Mouse (Mus musculus) kidney, embryonic 14.5 days (tissue): ENCODE results near the gene Ift122. TPM values are rescaled to one million over a fixed set of nuclear protein-coding genes. Genes with fewer than 3 reads are reported as not detected.

Experiments used
- ATAC-seq: fragments of 200-750 bp; cut with Nextera tagmentation; 2 replicates; pipeline ENCODE4 v1.8.0; 2017; ENCODE audit warnings: moderate number of reproducible peaks, mild to moderate bottlenecking, moderate TSS enrichment, moderate library complexity; ENCODE audit not compliant: low FRiP score, low TSS enrichment
- H3K27ac ChIP-seq: fragments of 300-500 bp; sonication (generic); 2 replicates; pipeline ENCODE4 v1.5.1; 2014; ENCODE audit warnings: low read depth, mild to moderate bottlenecking, low read length, moderate library complexity, mixed read lengths
- H3K27me3 ChIP-seq: fragments of 300-500 bp; sonication (generic); 2 replicates; pipeline ENCODE4 v1.6.1; 2014; ENCODE audit warnings: mild to moderate bottlenecking, low read length; ENCODE audit not compliant: control insufficient read depth, insufficient read depth
- H3K36me3 ChIP-seq: fragments of 300-500 bp; sonication (generic); 2 replicates; pipeline ENCODE4 v1.6.1; 2014; ENCODE audit warnings: low read length, mixed read lengths; ENCODE audit not compliant: control insufficient read depth, insufficient read depth
- H3K4me1 ChIP-seq: fragments of 300-500 bp; sonication (generic); 2 replicates; pipeline ENCODE4 v1.6.1; 2014; ENCODE audit warnings: low read length, mixed read lengths; ENCODE audit not compliant: control insufficient read depth, insufficient read depth
- H3K4me2 ChIP-seq: fragments of 300-500 bp; sonication (generic); replicated peaks from 2 replicates; pipeline ENCODE4 v1.6.1; 2014; ENCODE audit warnings: low read depth, mild to moderate bottlenecking, low read length
- H3K4me3 ChIP-seq: fragments of 300-500 bp; sonication (generic); 2 replicates; pipeline ENCODE4 v1.5.1; 2014; ENCODE audit warnings: mild to moderate bottlenecking, low read length
- H3K9ac ChIP-seq: fragments of 300-500 bp; sonication (generic); 2 replicates; pipeline ENCODE4 v1.6.1; 2014; ENCODE audit warnings: low read depth, mild to moderate bottlenecking, low read length, moderate library complexity
- H3K9me3 ChIP-seq: fragments of 300-500 bp; sonication (generic); 2 replicates; pipeline ENCODE4 v1.6.1; 2016; ENCODE audit warnings: low read length; ENCODE audit not compliant: control insufficient read depth
- WGBS: fragments of 180-500 bp; shearing (Covaris S2); extraction: QIAGEN DNeasy Blood & Tissue Kit; methylation state at CpG from one replicate; pipeline ENCODE4 v1.1.7; 2014; 5-methylcytosine and 5-hydroxymethylcytosine counted together
- polyA plus RNA-seq: library from polyadenylated mRNA; unstranded; fragments of >200 nt; fragmentation: Nextera tagmentation; extraction: Ambion mirVana; gene quantifications from 2 replicates; pipeline ENCODE4 v1.2.1, GENCODE M21; 2014

Ift122 gene
- polyA plus RNA-seq, 1 experiment from 2014 or later = 33.3 TPM

GRCm38 (mm10) chr6:115971273-115972060 is 118.2 kb downstream of the Ift122 start:
- 0 out of 2 replicates have a peak, but pooled peaks have one; percentile 6 for ATAC-seq
- H3K36me3 ChIP-seq = peaks cover 64% of the 10 kb centered on the region
- no peak overlapping the region for H3K4me3 ChIP-seq
- peaks cover 22% of the 10 kb centered on the region for H3K4me1 ChIP-seq
- peak overlapping the region; percentile 28; the same call in 1 of the 2 replicates for H3K9ac ChIP-seq
- no peaks in the 10 kb centered on the region for H3K27me3 ChIP-seq
- 36% methylated on average over 13 of the region's 13 CpGs for WGBS
- peak overlapping the region; percentile 12; the same call in 1 of the 2 replicates for H3K27ac ChIP-seq
- H3K9me3 ChIP-seq = no peaks in the 10 kb centered on the region
- no peak overlapping the region for H3K4me2 ChIP-seq

GRCm38 (mm10) chr6:115972083-115972764 is 119.0 kb downstream of the Ift122 start:
- Histone ChIP-seq H3K27ac (no peak overlapping the region), H3K36me3 (peaks cover 62% of the 10 kb centered on the region), H3K4me1 (peaks cover 22% of the 10 kb centered on the region), H3K9me3 (no peaks in the 10 kb centered on the region), H3K9ac (peak overlapping the region; percentile 28; the same call in 1 of the 2 replicates), H3K27me3 (no peaks in the 10 kb centered on the region), H3K4me3 (no peak overlapping the region), H3K4me2 (no peak overlapping the region)
- 83% methylated on average over 7 of the region's 7 CpGs for WGBS
- ATAC-seq = no peak

GRCm38 (mm10) chr6:115973139-115973875 is 120.0 kb downstream of the Ift122 start:
- no peak for ATAC-seq
- no peaks in the 10 kb centered on the region for H3K27me3 ChIP-seq
- no peak overlapping the region for H3K4me3 ChIP-seq
- H3K9ac ChIP-seq = no peak overlapping the region
- H3K9me3 ChIP-seq = no peaks in the 10 kb centered on the region
- peaks cover 56% of the 10 kb centered on the region for H3K36me3 ChIP-seq
- H3K4me1 ChIP-seq = peaks cover 27% of the 10 kb centered on the region
- no peak overlapping the region for H3K27ac ChIP-seq
- 69% methylated on average over 15 of the region's 15 CpGs for WGBS
- H3K4me2 ChIP-seq = no peak overlapping the region

GRCm38 (mm10) chr6:115973881-115974662 is 120.8 kb downstream of the Ift122 start:
- no peak for ATAC-seq
- Histone ChIP-seq H3K36me3 (peaks cover 50% of the 10 kb centered on the region), H3K4me1 (peaks cover 27% of the 10 kb centered on the region), H3K27ac (no peak overlapping the region), H3K9ac (no peak overlapping the region), H3K4me3 (no peak overlapping the region), H3K27me3 (no peaks in the 10 kb centered on the region), H3K9me3 (no peaks in the 10 kb centered on the region), H3K4me2 (no peak overlapping the region)
- 86% methylated on average over 16 of the region's 16 CpGs for WGBS

GRCm38 (mm10) chr6:115975606-115976005 is 122.3 kb downstream of the Ift122 start:
- Histone ChIP-seq H3K36me3 (peaks cover 51% of the 10 kb centered on the region), H3K4me1 (peaks cover 27% of the 10 kb centered on the region), H3K9me3 (no peaks in the 10 kb centered on the region), H3K27ac (no peak overlapping the region), H3K9ac (no peak overlapping the region), H3K4me2 (no peak overlapping the region), H3K4me3 (no peak overlapping the region), H3K27me3 (no peaks in the 10 kb centered on the region)
- no peak for ATAC-seq
- 86% methylated on average over 8 of the region's 8 CpGs for WGBS

Other genes starting within 250 kb of the Ift122 start
- gene Raf1, start 176.8 kb upstream of the Ift122 start, polyA plus RNA-seq = 85.9 and 125 TPM in 2 replicates
- 1.4 and 1.8 TPM in 2 replicates for gene Tmem40, start 91.1 kb upstream of the Ift122 start, polyA plus RNA-seq
- gene Cand2, start 78.9 kb upstream of the Ift122 start, polyA plus RNA-seq = 24.0 and 36.1 TPM in 2 replicates
- gene Rpl32, start 44.7 kb upstream of the Ift122 start, polyA plus RNA-seq = 2,535 and 3,306 TPM in 2 replicates
- gene Efcab12, start 15.1 kb upstream of the Ift122 start, polyA plus RNA-seq = 1.3 and 2.1 TPM in 2 replicates
- gene Mbd4, start 99 bp upstream of the Ift122 start, polyA plus RNA-seq = 14.3 and 20.9 TPM in 2 replicates
- gene Rho, start 78.3 kb downstream of the Ift122 start, polyA plus RNA-seq = 0.06 TPM in 1 of 2 replicates, not detected in the other
- not detected in 2 replicates for gene H1foo, start 91.5 kb downstream of the Ift122 start, polyA plus RNA-seq
- 58.3 and 62.7 TPM in 2 replicates for gene Plxnd1, start 141.5 kb downstream of the Ift122 start, polyA plus RNA-seq